Mouse (Mus musculus): ENCODE measurements at regions not wholly inside any gene's neighbourhood (a gene's known extent, or its start where the extent isn't known, plus 50 kb on each side); places are given as distances from the start of the nearest gene placed in this dataset.
A peak's percentile ranks its signal among the peaks of the same experiment; 100 is the strongest.

DNA sequence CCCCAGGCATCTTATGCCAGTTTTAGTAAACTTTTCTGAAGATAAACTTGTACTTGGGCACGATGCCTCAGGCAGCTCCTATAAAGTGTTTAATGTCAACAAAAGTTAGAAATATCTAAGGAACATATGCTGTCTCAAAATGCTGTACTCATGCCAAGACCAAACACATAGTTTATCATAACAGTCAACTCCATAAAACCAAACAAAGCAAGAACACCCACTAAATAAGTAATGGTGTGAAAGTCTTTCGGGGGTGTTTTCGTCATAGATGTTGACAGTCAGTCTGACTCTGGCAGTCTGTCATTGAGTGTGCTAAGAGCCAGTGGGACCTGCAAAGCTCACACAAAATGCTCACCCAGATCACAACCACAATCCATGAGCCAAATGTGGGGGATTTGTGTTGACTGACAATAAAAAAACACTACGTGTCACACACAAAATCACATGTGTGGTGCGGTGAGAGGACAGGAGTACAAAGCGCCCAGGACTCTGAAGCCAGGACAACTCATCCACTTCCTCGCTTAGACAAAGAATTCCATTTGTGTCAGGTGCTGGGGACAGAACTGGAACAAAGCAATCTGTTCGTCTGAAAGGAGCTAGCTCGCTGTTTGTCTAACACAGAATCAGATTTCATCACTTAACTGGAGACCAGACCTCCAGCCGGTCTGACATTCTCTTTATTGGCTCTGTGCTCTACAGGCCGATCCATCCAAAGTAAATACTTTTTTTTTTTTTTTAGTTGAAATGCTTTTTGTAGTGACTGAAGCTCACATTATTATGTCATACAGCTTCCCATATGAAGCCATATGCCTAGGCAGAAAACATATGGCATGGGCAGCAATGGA is 121.3 kb upstream of the Atp5g3 start:
- DNase-seq (ENCODE audit: low spot score) (no peak), ATAC-seq (ENCODE audit: low FRiP score, low read depth) (peak; percentile 34; the same call in 1 of the 2 replicates)
- H3K4me1 ChIP-seq (ENCODE audit: control insufficient read depth, insufficient read depth, low read length) = peaks cover 18% of the 10 kb centered on the region
- no peaks in the 10 kb centered on the region for H3K9me3 ChIP-seq (ENCODE audit: control insufficient read depth, low read length)
- no peak overlapping the region for H3K4me3 ChIP-seq (replicated peaks; ENCODE audit: low read length)
- no peak overlapping the region for H3K9ac ChIP-seq (ENCODE audit: low read depth, low read length, severe bottlenecking)
- 48% methylated on average over 11 of the region's 11 CpGs for WGBS
- H3K27ac ChIP-seq (replicated peaks; ENCODE audit: low read depth, low read length) = no peak overlapping the region
- H3K36me3 ChIP-seq (ENCODE audit: control insufficient read depth, insufficient read depth, low read length) = no peaks in the 10 kb centered on the region
- no peak for TF ChIP-seq POLR2A (IDR thresholded peaks at IDR 0.05; ENCODE audit: borderline replicate concordance, extremely low read depth, insufficient read depth, insufficient read length)
- no peaks in the 10 kb centered on the region for H3K27me3 ChIP-seq (ENCODE audit: control insufficient read depth, insufficient read depth, low read length)
- H3K4me2 ChIP-seq (replicated peaks; ENCODE audit: low read depth, low read length, severe bottlenecking) = no peak overlapping the region

DNA sequence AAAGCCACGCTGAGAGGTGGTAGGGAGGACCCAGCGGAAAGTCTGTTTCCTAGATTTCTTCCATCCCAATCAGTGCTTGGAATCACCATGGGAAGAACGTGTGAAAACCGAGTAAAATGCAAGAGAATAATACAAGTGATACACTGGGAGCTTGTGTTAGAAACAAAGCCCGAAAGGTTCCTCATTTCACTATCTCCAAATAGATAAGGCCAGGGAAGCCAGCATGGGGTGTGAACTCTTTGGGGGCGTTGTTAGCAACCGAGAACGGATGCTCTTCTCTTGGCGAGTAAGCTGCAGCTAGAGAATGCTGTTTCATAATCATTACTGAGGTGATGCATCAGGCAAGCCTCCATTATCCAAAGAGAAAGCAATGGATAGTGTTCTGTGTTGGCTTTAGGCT is 118.8 kb upstream of the Atp5g3 start:
- Histone ChIP-seq H3K36me3 (ENCODE audit: control insufficient read depth, insufficient read depth, low read length) (no peaks in the 10 kb centered on the region), H3K27ac (replicated peaks; ENCODE audit: low read depth, low read length) (no peak overlapping the region), H3K27me3 (ENCODE audit: control insufficient read depth, insufficient read depth, low read length) (no peaks in the 10 kb centered on the region), H3K4me3 (replicated peaks; ENCODE audit: low read length) (no peak overlapping the region), H3K4me2 (replicated peaks; ENCODE audit: low read depth, low read length, severe bottlenecking) (no peak overlapping the region), H3K4me1 (ENCODE audit: control insufficient read depth, insufficient read depth, low read length) (peaks cover 18% of the 10 kb centered on the region), H3K9me3 (ENCODE audit: control insufficient read depth, low read length) (no peaks in the 10 kb centered on the region), H3K9ac (ENCODE audit: low read depth, low read length, severe bottlenecking) (no peak overlapping the region)
- WGBS = 88% methylated on average over 9 of the region's 9 CpGs
- ATAC-seq (ENCODE audit: low FRiP score, low read depth) (no peak), DNase-seq (ENCODE audit: low spot score) (no peak)
- no peak for TF ChIP-seq POLR2A (IDR thresholded peaks at IDR 0.05; ENCODE audit: borderline replicate concordance, extremely low read depth, insufficient read depth, insufficient read length)

DNA sequence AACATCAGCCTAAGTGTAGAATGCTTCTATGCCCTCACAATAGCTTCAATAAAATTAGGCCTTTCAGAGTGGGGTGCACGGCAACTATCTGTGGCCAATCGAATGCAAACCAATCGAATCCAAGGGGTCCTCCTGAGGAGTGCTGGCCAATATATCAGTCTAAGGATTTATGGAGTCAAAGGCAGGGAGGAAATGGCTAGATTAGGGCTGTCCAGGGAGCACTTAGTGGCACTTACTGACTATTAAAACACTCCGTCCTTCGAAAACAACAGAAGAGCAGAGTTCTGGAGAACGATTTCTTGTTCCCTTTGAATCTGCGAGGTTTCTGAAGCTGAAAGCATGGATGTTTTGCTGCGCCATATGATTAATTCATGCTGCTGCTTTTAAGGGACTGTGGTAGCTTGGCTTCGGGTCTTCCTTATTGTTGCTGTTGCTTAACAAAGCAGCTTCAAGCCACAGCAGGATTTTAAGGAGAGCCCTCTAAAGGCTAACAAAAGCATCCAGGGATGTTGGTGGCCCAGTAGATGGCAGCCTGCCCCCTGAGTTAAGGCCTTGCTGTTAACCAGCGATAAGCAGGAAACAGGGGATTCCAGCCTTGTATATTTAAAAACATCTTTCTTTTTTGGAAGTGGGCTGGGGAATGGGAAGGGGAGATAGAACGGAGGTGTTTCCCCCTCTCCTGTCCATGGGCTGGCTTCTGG is 116.4 kb upstream of the Atp5g3 start:
- DNase-seq (ENCODE audit: low spot score) (peak; percentile 74), ATAC-seq (ENCODE audit: low FRiP score, low read depth) (no peak)
- Histone ChIP-seq H3K27me3 (ENCODE audit: control insufficient read depth, insufficient read depth, low read length) (no peaks in the 10 kb centered on the region), H3K36me3 (ENCODE audit: control insufficient read depth, insufficient read depth, low read length) (no peaks in the 10 kb centered on the region), H3K4me3 (replicated peaks; ENCODE audit: low read length) (peak overlapping the region; percentile 9; the same call in 1 of the 2 replicates), H3K9me3 (ENCODE audit: control insufficient read depth, low read length) (no peaks in the 10 kb centered on the region), H3K27ac (replicated peaks; ENCODE audit: low read depth, low read length) (no peak overlapping the region; the same call in 1 of the 2 replicates), H3K4me2 (replicated peaks; ENCODE audit: low read depth, low read length, severe bottlenecking) (peak overlapping the region; percentile 39), H3K4me1 (ENCODE audit: control insufficient read depth, insufficient read depth, low read length) (peaks cover 12% of the 10 kb centered on the region), H3K9ac (ENCODE audit: low read depth, low read length, severe bottlenecking) (peak overlapping the region; percentile 41; the same call in 1 of the 2 replicates)
- WGBS = 24% methylated on average over 11 of the region's 11 CpGs
- TF ChIP-seq POLR2A (IDR thresholded peaks at IDR 0.05; ENCODE audit: borderline replicate concordance, extremely low read depth, insufficient read depth, insufficient read length) = no peak

- no peak overlapping the region for H3K27ac ChIP-seq (replicated peaks; ENCODE audit: low read depth, low read length)
- peaks cover 3% of the 10 kb centered on the region; the same call in 1 of the 2 replicates for H3K4me1 ChIP-seq (ENCODE audit: control insufficient read depth, insufficient read depth, low read length)
- H3K36me3 ChIP-seq (ENCODE audit: control insufficient read depth, insufficient read depth, low read length) = no peaks in the 10 kb centered on the region
- H3K4me3 ChIP-seq (replicated peaks; ENCODE audit: low read length) = no peak overlapping the region
- DNase-seq (ENCODE audit: low spot score) (no peak), ATAC-seq (ENCODE audit: low FRiP score, low read depth) (no peak)
- H3K27me3 ChIP-seq (ENCODE audit: control insufficient read depth, insufficient read depth, low read length) = no peaks in the 10 kb centered on the region
- H3K9ac ChIP-seq (ENCODE audit: low read depth, low read length, severe bottlenecking) = no peak overlapping the region
- TF ChIP-seq POLR2A (IDR thresholded peaks at IDR 0.05; ENCODE audit: borderline replicate concordance, extremely low read depth, insufficient read depth, insufficient read length) = no peak
- WGBS = 87% methylated on average over 7 of the region's 7 CpGs
- H3K4me2 ChIP-seq (replicated peaks; ENCODE audit: low read depth, low read length, severe bottlenecking) = no peak overlapping the region
- H3K9me3 ChIP-seq (ENCODE audit: control insufficient read depth, low read length) = 0 out of 2 replicates have a peak, but pooled peaks cover 4% of the 10 kb centered on the region
These were observed 104.0 kb upstream of the Atp5g3 start for GRCm38 (mm10) chr2:74015146-74015545.

DNA sequence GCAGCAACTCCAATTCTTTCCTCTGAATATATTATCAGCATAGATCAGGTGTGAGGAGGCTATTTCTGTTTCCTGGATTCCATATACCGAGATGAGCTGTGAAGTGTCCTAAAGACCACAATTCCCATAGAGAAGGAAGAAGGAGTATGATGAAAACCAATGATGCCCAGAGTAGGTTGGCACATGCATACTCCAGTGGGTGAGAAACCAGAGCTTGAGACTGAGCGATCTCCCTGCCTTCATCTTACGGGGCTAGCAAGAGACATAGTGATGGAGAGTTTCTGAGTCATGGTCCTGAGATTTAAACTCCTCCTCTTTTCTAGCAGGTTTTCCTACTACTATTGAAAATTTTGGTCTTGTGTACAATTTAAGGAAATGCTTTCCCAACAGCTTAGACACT is 103.1 kb upstream of the Atp5g3 start:
- Histone ChIP-seq H3K9ac (ENCODE audit: low read depth, low read length, severe bottlenecking) (no peak overlapping the region), H3K27ac (replicated peaks; ENCODE audit: low read depth, low read length) (no peak overlapping the region), H3K9me3 (ENCODE audit: control insufficient read depth, low read length) (0 out of 2 replicates have a peak, but pooled peaks cover 4% of the 10 kb centered on the region), H3K4me2 (replicated peaks; ENCODE audit: low read depth, low read length, severe bottlenecking) (no peak overlapping the region), H3K27me3 (ENCODE audit: control insufficient read depth, insufficient read depth, low read length) (no peaks in the 10 kb centered on the region), H3K4me1 (ENCODE audit: control insufficient read depth, insufficient read depth, low read length) (no peaks in the 10 kb centered on the region), H3K4me3 (replicated peaks; ENCODE audit: low read length) (no peak overlapping the region), H3K36me3 (ENCODE audit: control insufficient read depth, insufficient read depth, low read length) (no peaks in the 10 kb centered on the region)
- no peak for ATAC-seq (ENCODE audit: low FRiP score, low read depth)
- DNase-seq (ENCODE audit: low spot score) = no peak
- no peak for TF ChIP-seq POLR2A (IDR thresholded peaks at IDR 0.05; ENCODE audit: borderline replicate concordance, extremely low read depth, insufficient read depth, insufficient read length)
- WGBS = 91% methylated on average over 3 of the region's 3 CpGs

All from limb, embryonic 14.5 days (tissue).